Mouse (Mus musculus) heart, postnatal 25 days (tissue): ENCODE measurements around the gene Clic4. TPM values are rescaled to one million over a fixed set of nuclear protein-coding genes. Genes with fewer than 3 reads are reported as not detected.

Source experiments
- DNase-seq: peaks from one replicate; pipeline ENCODE4 v3.0.0; 2022; ENCODE audit warnings: low spot score
- intact Hi-C: fragments of 180-260 bp; cut with DNase I; formaldehyde crosslinking; loops from one replicate; pipeline ENCODE4 v1.15.1; 2025
- total RNA-seq, 2 experiments: library from RNA; stranded (reverse); gene quantifications; 2 replicates each; pipeline ENCODE4 v1.2.3; 2021

Gene Clic4
- total RNA-seq, 2 experiments from 2014 or later = 249 to 269 TPM

DNA sequence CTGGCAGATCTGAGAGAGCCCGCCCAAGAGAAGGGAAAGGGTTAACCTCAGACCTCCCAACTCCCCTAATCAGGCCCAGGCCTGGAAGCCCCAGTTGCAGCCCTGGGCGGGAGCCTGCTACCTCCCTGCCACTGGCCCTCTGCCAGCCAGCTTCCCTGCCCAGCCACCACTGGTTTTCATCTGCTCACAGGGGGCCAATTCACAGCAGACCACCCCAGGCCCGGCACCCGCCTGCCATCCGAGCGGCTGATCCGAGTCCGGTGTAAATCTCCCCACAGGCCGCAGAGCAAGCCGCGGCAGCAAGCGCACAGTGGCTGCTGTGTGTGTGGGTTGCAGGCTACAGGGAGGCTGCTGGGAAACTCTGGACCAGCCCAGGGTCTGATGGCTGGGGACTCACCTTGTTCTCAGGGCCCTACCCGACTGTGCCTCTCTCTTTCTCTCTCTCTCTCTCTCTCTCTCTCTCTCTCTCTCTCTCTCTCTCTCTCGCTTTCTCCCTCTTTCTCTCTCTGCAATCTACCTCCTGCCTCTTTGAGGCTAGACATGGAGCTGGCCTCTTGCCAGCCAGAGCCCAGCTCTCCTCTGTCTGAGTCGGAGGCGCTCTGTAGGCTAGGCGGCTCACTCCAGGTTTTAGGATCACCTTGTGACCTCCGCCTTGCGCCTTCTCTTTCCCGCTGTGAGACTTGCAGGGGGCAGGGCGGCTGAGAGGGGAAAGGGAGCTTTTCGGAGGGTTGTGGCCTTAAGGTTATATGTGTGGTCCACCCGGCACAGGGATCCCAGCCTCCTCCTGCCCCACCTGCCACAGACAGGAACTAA is 106.0 kb downstream of the Clic4 start:
- intact Hi-C loops = no loop called here
- DNase-seq = no peak

GRCm38 (mm10) chr4:135165761-135166160 is 106.9 kb downstream of the Clic4 start:
- intact Hi-C loops = no loop called here
- no peak for DNase-seq

Other genes with a start within 250 kb of the Clic4 start
- gene Runx3, start 152.2 kb downstream of the Clic4 start, total RNA-seq = under 1 TPM; 0.31 to 0.50 TPM
- gene Srrm1, start 80.5 kb upstream of the Clic4 start, total RNA-seq = 10 to 100 TPM; 58.8 to 62.3 TPM
- under 1 TPM in 1 of 2 experiments, not detected in 1; 0.31 TPM for gene Ncmap, start 125.4 kb upstream of the Clic4 start, total RNA-seq
- gene Rcan3, start 161.0 kb upstream of the Clic4 start, total RNA-seq = 10 to 100 TPM in 1 of 2 experiments, 1 to 10 TPM in 1; 9.7 to 11.5 TPM
- not detected for gene Stpg1, start 222.0 kb upstream of the Clic4 start, total RNA-seq
- 10 to 100 TPM; 36.4 to 44.5 TPM for gene Nipal3, start 222.2 kb upstream of the Clic4 start, total RNA-seq